Mouse (Mus musculus) limb, embryonic 10.5 days (tissue): ENCODE data around the gene Tpsab1. TPM values are rescaled to one million over a fixed set of nuclear protein-coding genes. Genes with fewer than 3 reads are reported as not detected.

Experiments used
- DNase-seq: peaks from one replicate; pipeline ENCODE4 v3.0.0-alpha.2; 2017; ENCODE audit warnings: low spot score
- H3K27ac ChIP-seq: fragments of 300-500 bp; sonication (generic); 2 replicates; pipeline ENCODE4 v1.5.1; 2016; ENCODE audit warnings: mild to moderate bottlenecking
- H3K27me3 ChIP-seq: fragments of 300-500 bp; sonication (generic); 2 replicates; pipeline ENCODE4 v1.6.1; 2016; ENCODE audit warnings: low read depth, mild to moderate bottlenecking; ENCODE audit not compliant: poor library complexity, severe bottlenecking
- H3K36me3 ChIP-seq: fragments of 300-500 bp; sonication (generic); 2 replicates; pipeline ENCODE4 v1.6.1; 2016; ENCODE audit warnings: mild to moderate bottlenecking, moderate library complexity
- H3K4me1 ChIP-seq: fragments of 300-500 bp; sonication (generic); 2 replicates; pipeline ENCODE4 v1.6.1; 2016
- H3K4me3 ChIP-seq: fragments of 300-500 bp; sonication (generic); 2 replicates; pipeline ENCODE4 v1.5.1; 2016; ENCODE audit warnings: mild to moderate bottlenecking, moderate library complexity
- H3K9me3 ChIP-seq: fragments of 300-500 bp; sonication (generic); replicated peaks from 2 replicates; pipeline ENCODE4 v1.6.1; 2016; ENCODE audit warnings: mild to moderate bottlenecking
- WGBS: fragments of 180-500 bp; shearing (Covaris S2); methylation state at CpG from one replicate; pipeline ENCODE4 v1.1.7; 2016; 5-methylcytosine and 5-hydroxymethylcytosine counted together
- polyA plus RNA-seq: library from polyadenylated mRNA; unstranded; fragments of >200 nt; fragmentation: Nextera tagmentation; extraction: Ambion mirVana; gene quantifications from 2 replicates; pipeline ENCODE4 v1.2.1, GENCODE M21; 2016

Tpsab1 gene
- polyA plus RNA-seq, 1 experiment from 2014 or later: not detected

GRCm38 (mm10) chr17:25322930-25323329 is 22.4 kb downstream of the Tpsab1 start:
- Histone ChIP-seq H3K27me3 (no peaks in the 10 kb centered on the region), H3K36me3 (no peaks in the 10 kb centered on the region), H3K27ac (no peak overlapping the region), H3K4me3 (no peak overlapping the region), H3K9me3 (no peaks in the 10 kb centered on the region), H3K4me1 (peaks cover 4% of the 10 kb centered on the region; the same call in 1 of the 2 replicates)
- no peak for DNase-seq
- 28% methylated on average over 2 of the region's 2 CpGs for WGBS

GRCm38 (mm10) chr17:25320819-25321218 is 24.5 kb downstream of the Tpsab1 start:
- Histone ChIP-seq H3K27me3 (no peaks in the 10 kb centered on the region), H3K4me1 (peaks cover 4% of the 10 kb centered on the region; the same call in 1 of the 2 replicates), H3K9me3 (no peaks in the 10 kb centered on the region), H3K4me3 (no peak overlapping the region), H3K36me3 (no peaks in the 10 kb centered on the region), H3K27ac (no peak overlapping the region)
- 91% methylated on average over 8 of the region's 8 CpGs for WGBS
- DNase-seq: no peak

- Histone ChIP-seq H3K9me3 (no peaks in the 10 kb centered on the region), H3K4me3 (no peak within 1 kb of the TSS), H3K36me3 (no peaks in the 10 kb centered on the region), H3K4me1 (peaks cover 4% of the 10 kb centered on the region; the same call in 1 of the 2 replicates), H3K27ac (no peak within 1 kb of the TSS), H3K27me3 (no peaks in the 10 kb centered on the region)
- DNase-seq: no peak
- 84% methylated on average over 5 of the region's 5 CpGs for WGBS
Observed at GRCm38 (mm10) chr17:25318354-25318753, 27.0 kb downstream of the Tpsab1 start, which contains the start of gene Prss29. Gene Prss29, plus strand, starts transcription at chr17:25318654.

- no peaks in the 10 kb centered on the region for H3K36me3 ChIP-seq
- DNase-seq: no peak
- no peak within 1 kb of the TSS for H3K4me3 ChIP-seq
- no peaks in the 10 kb centered on the region for H3K9me3 ChIP-seq
- H3K27me3 ChIP-seq: no peaks in the 10 kb centered on the region
- 72% methylated on average over 4 of the region's 4 CpGs for WGBS
- H3K27ac ChIP-seq: no peak within 1 kb of the TSS
- no peaks in the 10 kb centered on the region for H3K4me1 ChIP-seq
Observed at GRCm38 (mm10) chr17:25308346-25308745, 37.0 kb downstream of the Tpsab1 start, which contains the start of gene Prss28. Gene Prss28, plus strand, starts transcription at chr17:25308646.

GRCm38 (mm10) chr17:25298094-25298493 is 47.3 kb downstream of the Tpsab1 start, which contains the start of gene Prss34:
Gene Prss34, plus strand, starts transcription at chr17:25298394.
- DNase-seq: no peak
- no peak within 1 kb of the TSS for H3K4me3 ChIP-seq
- WGBS: 80% methylated on average over 5 of the region's 5 CpGs

GRCm38 (mm10) chr17:25294111-25294510 is 51.3 kb downstream of the Tpsab1 start:
- H3K27me3 ChIP-seq: no peaks in the 10 kb centered on the region
- no peak overlapping the region for H3K4me3 ChIP-seq
- H3K9me3 ChIP-seq: no peaks in the 10 kb centered on the region
- WGBS: 57% methylated on average over 1 of the region's 1 CpGs
- no peak overlapping the region for H3K27ac ChIP-seq
- no peaks in the 10 kb centered on the region for H3K36me3 ChIP-seq
- 0 out of 2 replicates have a peak, but pooled peaks cover 6% of the 10 kb centered on the region for H3K4me1 ChIP-seq
- no peak for DNase-seq

More at GRCm38 (mm10) chr17:25298094-25298493, 47.3 kb downstream of the Tpsab1 start, which contains the start of gene Prss34:
- Histone ChIP-seq H3K27ac (no peak within 1 kb of the TSS), H3K27me3 (no peaks in the 10 kb centered on the region), H3K9me3 (no peaks in the 10 kb centered on the region), H3K4me1 (0 out of 2 replicates have a peak, but pooled peaks cover 6% of the 10 kb centered on the region), H3K36me3 (no peaks in the 10 kb centered on the region)

- Histone ChIP-seq H3K27me3 (no peaks in the 10 kb centered on the region), H3K36me3 (no peaks in the 10 kb centered on the region), H3K4me1 (0 out of 2 replicates have a peak, but pooled peaks cover 5% of the 10 kb centered on the region), H3K27ac (no peak overlapping the region), H3K4me3 (no peak overlapping the region), H3K9me3 (no peaks in the 10 kb centered on the region)
- no peak for DNase-seq
- 82% methylated on average over 5 of the region's 5 CpGs for WGBS
Observed at GRCm38 (mm10) chr17:25293495-25293894, 51.9 kb downstream of the Tpsab1 start.

Other genes starting within 250 kb of the Tpsab1 start
- gene Telo2, start 229.6 kb downstream of the Tpsab1 start, polyA plus RNA-seq: 60.6 and 60.7 TPM in 2 replicates
- 0.18 and 0.23 TPM in 2 replicates for gene Ptx4, start 224.8 kb downstream of the Tpsab1 start, polyA plus RNA-seq
- gene Clcn7, start 212.2 kb downstream of the Tpsab1 start, polyA plus RNA-seq: 21.3 and 26.5 TPM in 2 replicates
- not detected in 2 replicates for gene Ccdc154, start 183.1 kb downstream of the Tpsab1 start, polyA plus RNA-seq
- gene Gm38655, start 170.1 kb downstream of the Tpsab1 start, polyA plus RNA-seq: not detected in 2 replicates
- 36.0 and 38.5 TPM in 2 replicates for gene BC003965, start 161.0 kb downstream of the Tpsab1 start, polyA plus RNA-seq
- gene Unkl, start 157.2 kb downstream of the Tpsab1 start, polyA plus RNA-seq: 9.1 and 10.0 TPM in 2 replicates
- gene Gnptg, start 105.4 kb downstream of the Tpsab1 start, polyA plus RNA-seq: 34.6 and 35.0 TPM in 2 replicates
- 74.6 and 76.6 TPM in 2 replicates for gene Tsr3, start 105.4 kb downstream of the Tpsab1 start, polyA plus RNA-seq
- gene Baiap3, start 89.2 kb downstream of the Tpsab1 start, polyA plus RNA-seq: 0.49 and 0.93 TPM in 2 replicates
- 974 and 998 TPM in 2 replicates for gene Ube2i, start 70.9 kb downstream of the Tpsab1 start, polyA plus RNA-seq
- not detected in 2 replicates for gene Prss34, start 47.2 kb downstream of the Tpsab1 start, polyA plus RNA-seq
- gene Prss28, start 36.9 kb downstream of the Tpsab1 start, polyA plus RNA-seq: not detected in 2 replicates
- not detected in 2 replicates for gene Prss29, start 26.9 kb downstream of the Tpsab1 start, polyA plus RNA-seq
- not detected in 2 replicates for gene Tpsb2, start 20.7 kb upstream of the Tpsab1 start, polyA plus RNA-seq
- gene Tpsg1, start 23.7 kb upstream of the Tpsab1 start, polyA plus RNA-seq: not detected in 2 replicates
- 1.8 and 3.2 TPM in 2 replicates for gene Cacna1h, start 88.2 kb upstream of the Tpsab1 start, polyA plus RNA-seq
- not detected in 2 replicates for gene Tekt4, start 109.1 kb upstream of the Tpsab1 start, polyA plus RNA-seq
- 0.20 TPM in 1 of 2 replicates, not detected in the other for gene Sstr5, start 151.7 kb upstream of the Tpsab1 start, polyA plus RNA-seq
- gene Sox8, start 225.1 kb upstream of the Tpsab1 start, polyA plus RNA-seq: 11.1 and 13.1 TPM in 2 replicates
- gene Lmf1, start 233.5 kb upstream of the Tpsab1 start, polyA plus RNA-seq: 28.9 and 29.0 TPM in 2 replicates